ENCODE assay signal across 10 mouse cellular contexts in genomic region chr14:34375415-34375904, GRCm38 (mm10). TPM values are rescaled to one million over a fixed set of nuclear protein-coding genes. Genes with fewer than 3 reads are reported as not detected.
DNase-seq lines count a peak whose midpoint lies in the region; ATAC-seq and TF ChIP-seq lines count a peak whose summit lies in the region.
"Had no signal": no experiment of that assay in that cellular context is flagged by ENCODE, and none has a peak within 500 bp of the region (broad histone marks: within the 10 kb centered on the region; RNA-seq: fewer than 3 reads in every experiment).

Gene Mmrn2, plus strand, starts transcription at chr14:34375465.

- H3K9me3 ChIP-seq in lung, postnatal 0 days (ENCODE audit: low read length) = no peaks in the 10 kb centered on the region
- H3K9me3 ChIP-seq in hindbrain, embryonic 13.5 days = no peaks in the 10 kb centered on the region
- H3K9me3 ChIP-seq in stomach, embryonic 15.5 days = no peaks in the 10 kb centered on the region

- H3K4me2 ChIP-seq in lung, postnatal 0 days (replicated peaks; ENCODE audit: low read depth, low read length) = peak within 1 kb of the TSS; percentile 30
- peak within 1 kb of the TSS; percentile 26 for H3K4me2 ChIP-seq in hindbrain, embryonic 13.5 days
- H3K4me2 ChIP-seq in stomach, embryonic 15.5 days = peak within 1 kb of the TSS; percentile 13

- no peak within 1 kb of the TSS for H3K9ac ChIP-seq in lung, postnatal 0 days (replicated peaks; ENCODE audit: low read depth)
- peak within 1 kb of the TSS; percentile 49; the same call in 1 of the 2 replicates for H3K9ac ChIP-seq in hindbrain, embryonic 13.5 days
- H3K9ac ChIP-seq in stomach, embryonic 15.5 days = no peak within 1 kb of the TSS

- DNase-seq in lung, postnatal 0 days (ENCODE audit: low spot score) = no peak
- no peak for DNase-seq in lung, postnatal 4 days
- no peak for DNase-seq in gastrocnemius, postnatal 36 days
- DNase-seq in embryo, embryonic 11 days = no peak
- DNase-seq in frontal cortex, postnatal 36 days (ENCODE audit: low spot score in 2 of 2) = no peak
- DNase-seq: layer of hippocampus, adult 9-11 months; thymus, adult 2 months had no signal

- ATAC-seq in lung, postnatal 0 days = no peak
- ATAC-seq in hindbrain, embryonic 13.5 days (ENCODE audit: low FRiP score) = no peak
- ATAC-seq in stomach, embryonic 15.5 days (ENCODE audit: insufficient read depth, low FRiP score, low read depth) = no peak

- 60% methylated on average over 12 of the region's 13 CpGs for WGBS in lung, postnatal 0 days
- WGBS in hindbrain, embryonic 13.5 days = 82% methylated on average over 13 of the region's 13 CpGs
- 77% methylated on average over 13 of the region's 13 CpGs for WGBS in stomach, embryonic 15.5 days

- peak within 1 kb of the TSS; percentile 19 for H3K4me3 ChIP-seq in lung, postnatal 0 days (ENCODE audit: low read depth, low read length)
- peak within 1 kb of the TSS; percentile 14 for H3K4me3 ChIP-seq in hindbrain, embryonic 13.5 days
- H3K4me3 ChIP-seq in stomach, embryonic 15.5 days (replicated peaks) = peak within 1 kb of the TSS; percentile 13; the same call in 1 of the 2 replicates
- H3K4me3 ChIP-seq: myocyte had no signal

- H3K36me3 ChIP-seq in lung, postnatal 0 days (ENCODE audit: insufficient read depth, low read length) = no peaks in the 10 kb centered on the region
- H3K36me3 ChIP-seq in hindbrain, embryonic 13.5 days = no peaks in the 10 kb centered on the region
- H3K36me3 ChIP-seq in stomach, embryonic 15.5 days = no peaks in the 10 kb centered on the region

- H3K4me1 ChIP-seq in lung, postnatal 0 days (ENCODE audit: insufficient read depth, low read depth, low read length) = 0 out of 2 replicates have a peak, but pooled peaks cover 4% of the 10 kb centered on the region
- peaks cover 26% of the 10 kb centered on the region for H3K4me1 ChIP-seq in hindbrain, embryonic 13.5 days (replicated peaks)
- H3K4me1 ChIP-seq in stomach, embryonic 15.5 days = peaks cover 25% of the 10 kb centered on the region

- H3K27ac ChIP-seq in lung, postnatal 0 days (ENCODE audit: low read length) = no peak within 1 kb of the TSS
- peak within 1 kb of the TSS; percentile 55; the same call in 1 of the 2 replicates for H3K27ac ChIP-seq in hindbrain, embryonic 13.5 days
- no peak within 1 kb of the TSS for H3K27ac ChIP-seq in stomach, embryonic 15.5 days

- intact Hi-C loops in gastrocnemius, postnatal 36 days (cut with DNase I) = loop anchor here (2.0 kb wide), 1 partner anchor 15 kb away; no protein-coding TSS in a partner anchor

- no peak for TF ChIP-seq CTCF in lung, postnatal 0 days (IDR thresholded peaks at IDR 0.05)

- TF ChIP-seq EP300 in lung, postnatal 0 days (IDR thresholded peaks at IDR 0.05) = no peak

- no peaks in the 10 kb centered on the region for H3K27me3 ChIP-seq in lung, postnatal 0 days (replicated peaks; ENCODE audit: insufficient read depth, low read length)
- H3K27me3 ChIP-seq in hindbrain, embryonic 13.5 days = no peaks in the 10 kb centered on the region
- no peaks in the 10 kb centered on the region for H3K27me3 ChIP-seq in stomach, embryonic 15.5 days (replicated peaks)

RNA-seq across cellular contexts. Expression of gene Mmrn2, which starts in this region (rescaled TPM):
- 15.4 and 16.5 TPM in 2 replicates for polyA plus RNA-seq in lung, postnatal 0 days (2015; fragmentation: Nextera tagmentation; extraction: Ambion mirVana)
- total RNA-seq in gastrocnemius, postnatal 36 days (2021) = 10 to 100 TPM; 10.1 to 11.4 TPM
- polyA plus RNA-seq in hindbrain, embryonic 13.5 days (2015; fragmentation: Nextera tagmentation; extraction: Ambion mirVana) = 5.6 and 5.7 TPM in 2 replicates
- polyA plus RNA-seq in stomach, embryonic 15.5 days (2015; fragmentation: Nextera tagmentation; extraction: Ambion mirVana) = 8.2 and 8.9 TPM in 2 replicates
